Mouse (Mus musculus) T-helper 17 cell (primary cell): ENCODE measurements around the gene Nab2.

Source experiments
- in situ Hi-C, 2 experiments: fragments of 300-600 bp; cut with MboI, MseI; formaldehyde crosslinking; loops; 1 replicate in 1 of 2; 2 replicates in 1 of 2; pipeline ENCODE4 v1.15.1; 2025; ENCODE audit warnings: high pct_unique_total_duplicates in 2 of 2

The Nab2 gene

DNA sequence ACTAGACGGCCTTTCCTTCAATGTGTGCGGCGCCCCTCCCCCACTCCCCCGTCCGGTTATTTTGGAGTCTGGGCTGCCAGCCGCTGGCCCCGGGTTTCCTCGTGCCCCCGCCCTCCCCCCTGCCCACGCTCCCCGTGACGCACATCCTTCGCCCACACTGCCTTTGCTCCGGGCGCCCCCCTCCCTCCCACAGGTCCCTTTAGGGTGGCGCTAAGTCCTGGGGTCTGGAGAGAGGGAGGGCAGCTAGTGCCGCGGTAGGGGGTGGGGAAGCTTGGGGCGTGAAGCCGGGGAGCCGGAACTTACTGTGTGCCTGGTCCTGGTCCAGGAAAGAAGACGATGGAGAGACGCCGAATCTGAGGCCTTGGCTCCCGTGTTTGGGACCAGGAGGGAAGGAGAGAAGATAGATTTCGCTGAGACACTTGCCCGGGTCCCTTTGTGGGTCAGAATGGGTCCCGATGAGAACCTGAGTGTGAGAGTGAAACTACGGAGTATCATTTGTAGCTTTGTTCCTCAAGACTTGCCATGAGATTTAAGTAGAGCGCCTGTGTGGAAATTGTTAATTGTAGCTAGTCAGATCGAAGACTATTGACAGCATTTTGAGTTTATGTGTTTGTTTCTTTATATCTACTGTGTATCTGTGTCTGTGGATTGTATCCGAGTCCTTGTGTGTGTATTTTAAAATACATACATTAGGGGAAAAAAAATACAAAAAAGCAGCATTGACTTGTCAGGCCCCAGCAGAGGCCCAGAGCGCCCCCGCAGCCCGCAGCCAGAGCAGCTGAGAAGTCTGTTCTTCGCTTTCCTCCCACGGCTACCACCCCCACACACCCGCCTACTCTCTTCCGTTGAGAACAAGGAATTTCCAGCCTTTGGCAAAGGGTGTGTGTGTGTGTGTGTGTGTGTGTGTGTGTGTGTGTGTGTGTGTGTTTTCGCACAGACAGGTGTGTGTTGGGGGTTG lies at the start of gene Nab2:
Gene Nab2 (minus strand): TSS at position 476 of the 958 bp plus-strand sequence.
- in situ Hi-C loops = loop anchor here (25.0 kb wide), 2 partner anchors 819 to 894 kb away; partner anchors contain the start of genes Myl6 (in 1 of the 2), Myl6b (in 1 of the 2) and Pa2g4 (in 1 of the 2)

DNA sequence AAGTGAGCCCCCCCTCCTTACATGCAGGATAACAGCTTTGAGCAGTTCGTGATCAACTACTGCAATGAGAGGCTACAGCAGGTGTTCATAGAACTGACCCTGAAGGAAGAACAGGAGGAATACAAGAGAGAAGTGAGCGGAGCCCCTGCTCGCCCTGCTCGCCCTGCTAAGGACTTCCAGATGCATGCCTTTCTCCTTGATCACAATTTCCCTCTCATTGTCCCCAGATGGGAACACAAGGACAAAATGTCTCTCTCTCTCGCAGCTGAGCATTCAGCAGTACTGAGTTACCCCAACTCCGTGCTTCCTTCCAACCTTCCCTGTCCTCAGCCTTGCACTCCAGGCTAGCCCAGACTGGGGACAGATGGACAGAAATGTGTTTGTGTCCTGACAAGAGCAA lies 44.4 kb upstream of the Nab2 start:
- in situ Hi-C loops = no loop called here

DNA sequence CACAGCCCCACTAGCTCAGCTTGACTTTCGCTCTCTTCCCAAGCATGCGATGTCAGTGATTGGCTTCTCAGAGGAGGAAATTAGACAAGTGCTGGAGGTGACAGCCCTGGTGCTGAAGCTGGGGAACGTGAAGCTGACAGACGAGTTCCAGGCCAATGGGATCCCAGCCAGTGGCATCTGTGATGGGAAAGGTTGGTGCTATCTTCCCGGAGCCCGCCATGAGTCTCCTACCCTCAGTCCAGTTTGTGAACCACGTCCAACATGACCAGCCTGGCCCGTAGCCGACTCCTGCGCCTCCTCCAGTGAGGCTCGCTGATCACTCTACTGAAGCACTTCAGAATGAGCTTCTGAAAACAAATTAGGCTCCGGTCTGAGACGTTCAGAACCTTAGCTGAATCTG lies 42.0 kb upstream of the Nab2 start:
- in situ Hi-C loops = no loop called here

DNA sequence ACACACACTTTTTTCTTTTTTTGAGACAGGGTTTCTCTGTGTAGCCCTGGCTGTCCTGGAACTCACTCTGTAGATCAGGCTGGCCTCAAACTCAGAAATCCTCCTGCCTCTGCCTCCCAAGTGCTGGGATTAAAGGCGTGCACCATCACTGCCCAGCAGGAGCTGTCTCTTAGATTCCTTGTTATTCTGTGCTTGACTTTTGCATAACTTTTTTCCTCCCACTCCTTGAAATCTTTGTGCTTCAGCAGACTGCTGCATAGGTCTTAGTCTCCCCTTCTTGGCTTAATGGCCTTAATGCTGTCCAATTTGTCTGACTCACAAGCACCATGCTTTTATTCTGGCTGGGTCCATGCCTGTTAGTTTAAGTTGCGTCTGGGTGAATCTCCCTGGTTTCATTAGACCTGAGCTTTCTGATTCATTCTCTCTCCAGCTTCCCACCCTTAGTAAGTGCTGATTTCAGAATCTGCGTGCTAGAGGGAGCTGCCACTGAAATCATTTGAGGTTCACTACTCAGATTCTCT lies 40.5 kb upstream of the Nab2 start:
- in situ Hi-C loops = no loop called here

DNA sequence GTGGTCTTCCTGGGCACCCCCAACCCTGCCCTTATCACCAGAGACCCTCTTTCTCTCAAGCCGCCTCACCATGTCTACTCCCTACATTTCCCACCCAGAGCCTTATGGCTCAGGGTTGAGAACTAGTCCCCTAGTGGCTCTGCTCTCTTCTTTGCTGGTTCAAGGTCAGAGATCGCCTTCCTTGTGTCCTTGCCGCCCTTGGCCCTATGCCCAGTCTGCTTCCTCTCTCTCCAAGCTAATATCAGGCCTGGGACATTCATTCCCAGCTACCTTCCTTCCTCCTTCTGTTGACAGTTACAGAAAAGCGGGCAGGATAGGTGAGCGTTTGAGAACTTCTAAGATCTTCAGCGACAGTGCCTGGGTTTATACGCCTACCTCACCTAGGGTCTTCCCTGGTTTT lies 39.4 kb upstream of the Nab2 start:
- in situ Hi-C loops = no loop called here

DNA sequence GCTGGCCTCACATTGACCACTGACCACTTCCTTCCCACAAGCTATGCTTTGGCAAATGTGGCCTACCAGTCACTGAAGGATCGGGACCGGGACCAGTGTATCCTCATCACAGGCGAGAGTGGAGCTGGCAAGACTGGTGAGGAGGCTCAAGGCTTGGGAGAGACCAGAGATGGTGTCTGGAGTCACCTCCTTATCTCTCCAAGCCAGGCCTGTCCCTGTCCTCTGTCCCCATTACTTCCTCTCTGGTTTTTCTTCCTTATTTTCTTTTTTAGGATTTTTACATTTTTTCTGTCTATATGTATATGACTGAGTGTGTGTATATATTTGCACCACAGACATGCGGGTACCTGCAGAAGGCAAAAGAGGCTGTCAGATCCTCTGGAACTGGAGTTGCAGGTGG lies 37.4 kb upstream of the Nab2 start:
- in situ Hi-C loops = no loop called here

DNA sequence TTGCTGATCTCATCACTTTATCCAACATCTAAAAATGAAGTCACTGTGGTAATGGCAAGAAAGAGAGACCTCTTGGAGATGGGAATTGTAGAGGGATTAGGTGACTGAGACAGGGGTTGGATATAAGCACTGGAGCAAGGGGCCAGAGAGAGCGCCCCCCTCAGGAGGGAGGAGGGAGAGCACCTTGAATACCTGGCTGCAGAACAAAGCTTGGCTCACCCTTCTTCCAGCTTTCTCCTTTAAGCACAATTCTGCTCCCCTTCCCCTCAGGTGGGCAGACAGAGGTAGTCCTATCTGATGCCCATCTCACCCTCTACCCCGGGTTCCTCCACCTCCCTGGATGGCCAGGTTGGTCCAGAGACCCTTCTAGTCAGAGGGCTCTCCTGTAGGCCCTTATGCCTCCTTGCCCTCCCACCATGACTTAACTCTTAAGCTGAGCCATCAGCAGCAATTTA lies 36.4 kb upstream of the Nab2 start, which contains the start of gene Myo1a:
Gene Myo1a (plus strand): TSS at position 405 of the 455 bp plus-strand sequence.
- in situ Hi-C loops = no loop called here

DNA sequence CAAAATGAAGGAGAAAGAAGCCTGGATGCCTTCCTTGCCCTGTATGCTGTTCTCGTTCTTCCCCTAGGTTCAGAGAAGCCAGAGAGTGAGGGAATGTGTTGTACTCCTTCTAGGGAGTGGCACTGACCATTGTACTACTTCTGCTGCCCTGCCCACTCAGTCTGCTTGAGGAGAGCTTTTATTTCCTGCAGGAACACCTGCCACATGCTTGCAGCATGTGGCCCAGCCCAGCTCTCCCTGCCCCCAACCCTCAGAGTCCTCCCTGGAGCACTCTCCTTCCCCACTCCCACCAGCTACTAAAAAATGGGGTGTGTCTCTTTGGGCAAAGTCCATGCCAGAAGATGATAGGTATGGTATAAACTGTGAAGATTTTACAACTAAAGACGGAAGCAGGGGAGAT lies 35.9 kb upstream of the Nab2 start:
- in situ Hi-C loops = no loop called here

DNA sequence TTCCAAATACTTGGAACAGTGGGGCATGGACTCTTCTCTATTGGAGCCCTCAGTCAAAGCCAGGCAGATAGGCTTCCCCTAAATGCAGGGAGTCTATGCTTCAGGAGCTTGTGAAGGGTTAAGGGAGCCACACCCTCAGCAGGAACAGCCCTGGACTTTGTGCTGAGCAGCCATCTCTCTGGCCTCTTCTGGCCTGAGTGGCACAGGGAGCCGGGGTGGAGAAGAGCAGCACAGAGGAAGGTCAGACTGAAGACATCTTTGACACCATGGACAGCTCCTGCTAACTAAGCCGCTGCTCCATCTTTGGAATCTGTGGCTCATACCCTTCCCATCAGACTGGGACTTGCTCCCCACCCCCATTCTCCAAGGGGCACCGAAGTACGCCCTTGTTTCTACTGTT lies 34.9 kb upstream of the Nab2 start:
- in situ Hi-C loops = no loop called here

DNA sequence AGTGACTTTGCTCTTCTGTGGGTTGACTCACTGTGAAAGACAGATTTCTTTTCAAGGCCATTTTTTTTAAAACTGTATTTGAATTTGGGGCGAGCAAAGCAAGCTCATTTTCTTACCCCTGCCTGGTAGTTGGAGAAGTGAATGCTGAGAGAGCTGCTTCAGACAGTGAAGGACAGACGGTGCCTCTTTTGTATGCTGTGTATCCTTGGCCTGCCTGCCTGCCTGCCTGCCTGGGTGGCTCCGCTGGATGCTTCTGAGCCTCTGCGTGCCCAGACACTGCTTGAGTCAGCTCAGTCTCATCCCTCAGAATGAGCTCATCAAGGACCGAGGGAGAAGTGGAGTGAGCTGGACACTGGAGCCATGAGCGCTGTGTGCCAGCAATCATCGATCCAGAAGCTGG lies 30.6 kb upstream of the Nab2 start:
- in situ Hi-C loops = no loop called here

DNA sequence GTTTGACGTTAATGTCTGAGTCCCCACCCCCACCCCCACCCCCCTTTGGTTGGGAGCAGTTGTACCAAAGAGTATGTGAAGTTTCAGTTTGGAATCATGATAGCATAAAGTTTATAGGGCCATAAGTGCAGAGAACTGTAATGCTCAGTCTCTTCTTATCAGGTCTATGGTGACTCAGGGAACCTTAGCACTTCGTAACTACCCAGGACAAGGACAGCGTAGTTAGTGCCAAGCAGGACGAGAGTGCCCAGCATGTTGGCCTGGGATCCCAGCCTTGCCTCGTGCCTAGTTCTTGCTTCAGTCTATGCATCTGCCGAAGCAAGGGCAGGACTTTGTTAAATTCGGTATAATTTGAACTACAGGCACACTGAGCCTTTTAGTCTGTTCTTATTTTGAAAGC lies 27.4 kb upstream of the Nab2 start:
- in situ Hi-C loops = no loop called here

DNA sequence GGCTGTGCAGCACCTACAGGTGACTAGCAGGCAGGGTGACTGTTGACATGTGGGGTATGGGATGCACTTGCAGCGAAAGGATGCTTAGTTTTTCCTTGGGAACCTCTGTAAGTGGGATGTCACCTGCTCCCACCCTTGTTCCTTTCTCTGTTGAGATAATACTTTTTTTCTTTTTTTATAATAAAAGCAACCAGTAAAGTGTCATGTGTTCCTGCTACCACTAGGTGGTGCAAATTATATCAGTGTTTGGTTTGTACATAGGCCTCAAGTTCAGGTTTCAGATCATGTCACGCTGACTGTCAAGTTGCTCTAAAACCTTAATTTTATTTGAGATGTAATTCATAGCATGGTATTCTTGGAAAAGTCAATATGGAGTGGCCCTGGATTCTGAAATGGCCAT lies 26.3 kb upstream of the Nab2 start:
- in situ Hi-C loops = no loop called here

DNA sequence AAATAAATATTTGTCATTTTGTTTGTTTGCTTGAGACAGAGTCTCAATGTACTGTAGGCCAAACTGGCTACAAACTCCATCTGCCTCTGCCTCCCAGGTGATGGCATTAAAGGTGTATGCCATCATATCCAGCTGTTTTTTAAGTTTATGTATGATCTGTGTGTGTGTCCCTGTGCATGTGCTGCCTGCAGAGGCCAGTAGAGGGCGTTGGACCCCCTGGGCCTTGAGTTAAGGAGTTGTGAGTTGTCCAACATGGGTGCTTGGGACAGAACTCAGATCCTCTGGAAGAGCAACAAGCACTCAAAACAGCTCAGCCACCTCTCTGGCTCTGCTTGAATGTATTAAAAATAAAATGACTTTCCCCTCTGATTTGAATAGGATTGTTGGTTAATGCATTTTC lies 22.7 kb upstream of the Nab2 start:
- in situ Hi-C loops = no loop called here

DNA sequence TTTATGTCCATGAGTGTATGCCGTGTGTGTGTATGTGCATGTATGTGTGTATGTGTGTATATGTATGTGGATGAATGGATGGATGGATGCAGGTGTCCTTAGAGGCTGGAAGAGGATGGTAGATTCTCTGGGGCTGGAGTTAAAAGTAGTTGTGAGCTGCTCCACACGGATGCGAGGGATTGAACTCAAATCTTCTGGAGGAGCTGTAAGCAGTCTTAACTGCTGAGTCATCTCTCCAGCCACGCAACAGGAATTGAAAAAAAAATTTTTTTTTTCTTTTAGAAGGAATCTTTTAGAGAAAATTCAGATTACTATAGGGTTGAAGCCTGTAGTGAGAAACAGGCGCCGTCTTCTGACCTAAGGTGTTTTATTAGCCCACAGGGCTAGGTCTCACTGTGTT lies 14.5 kb upstream of the Nab2 start:
- in situ Hi-C loops = no loop called here

DNA sequence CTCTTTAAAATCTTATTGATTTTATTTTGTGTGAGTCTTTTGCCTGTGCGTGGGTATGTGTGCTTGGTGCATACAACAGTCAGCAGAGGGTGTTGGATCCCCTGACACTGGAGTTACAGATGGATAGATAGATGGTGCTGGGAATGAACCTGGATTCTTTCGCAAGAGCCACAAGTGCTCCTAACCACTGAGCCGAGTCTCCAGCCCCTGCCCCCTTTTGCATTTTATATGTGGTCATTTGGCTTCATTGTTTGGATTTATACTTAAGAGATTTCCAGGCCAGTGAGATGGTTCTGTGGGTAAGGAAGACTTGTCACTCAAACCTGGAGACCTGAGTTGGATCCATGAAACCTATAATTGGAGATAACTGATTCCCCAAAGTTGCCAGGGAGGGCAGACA lies 11.5 kb upstream of the Nab2 start:
- in situ Hi-C loops = loop anchor here in 1 of 2 experiments (5.0 to 10.0 kb wide), 2 partner anchors 62 to 615 kb away; partner anchors contain the start of genes Cdk4 and March9

DNA sequence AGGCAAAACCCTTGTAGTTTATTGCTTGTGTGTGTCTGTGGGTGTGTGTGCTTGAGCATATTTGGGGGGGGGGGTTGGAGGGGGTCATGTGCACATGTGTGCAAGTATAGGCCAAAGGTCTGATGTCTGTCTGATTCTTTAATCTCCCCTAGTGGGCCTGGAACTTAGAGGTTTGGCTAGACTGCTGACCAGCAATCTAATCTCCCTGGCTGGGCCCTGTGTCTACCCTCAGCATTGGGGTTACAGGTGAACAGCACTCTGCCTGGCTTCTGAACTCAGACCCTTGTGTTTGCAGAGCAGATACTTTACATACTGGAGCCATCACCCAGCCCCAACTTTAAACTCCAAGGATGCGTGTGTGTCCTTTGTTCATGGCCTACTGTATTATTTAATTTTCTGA lies 10.8 kb upstream of the Nab2 start:
- in situ Hi-C loops = loop anchor here in 1 of 2 experiments (5.0 to 10.0 kb wide), 2 partner anchors 63 to 614 kb away; partner anchors contain the start of genes Cdk4 and March9

DNA sequence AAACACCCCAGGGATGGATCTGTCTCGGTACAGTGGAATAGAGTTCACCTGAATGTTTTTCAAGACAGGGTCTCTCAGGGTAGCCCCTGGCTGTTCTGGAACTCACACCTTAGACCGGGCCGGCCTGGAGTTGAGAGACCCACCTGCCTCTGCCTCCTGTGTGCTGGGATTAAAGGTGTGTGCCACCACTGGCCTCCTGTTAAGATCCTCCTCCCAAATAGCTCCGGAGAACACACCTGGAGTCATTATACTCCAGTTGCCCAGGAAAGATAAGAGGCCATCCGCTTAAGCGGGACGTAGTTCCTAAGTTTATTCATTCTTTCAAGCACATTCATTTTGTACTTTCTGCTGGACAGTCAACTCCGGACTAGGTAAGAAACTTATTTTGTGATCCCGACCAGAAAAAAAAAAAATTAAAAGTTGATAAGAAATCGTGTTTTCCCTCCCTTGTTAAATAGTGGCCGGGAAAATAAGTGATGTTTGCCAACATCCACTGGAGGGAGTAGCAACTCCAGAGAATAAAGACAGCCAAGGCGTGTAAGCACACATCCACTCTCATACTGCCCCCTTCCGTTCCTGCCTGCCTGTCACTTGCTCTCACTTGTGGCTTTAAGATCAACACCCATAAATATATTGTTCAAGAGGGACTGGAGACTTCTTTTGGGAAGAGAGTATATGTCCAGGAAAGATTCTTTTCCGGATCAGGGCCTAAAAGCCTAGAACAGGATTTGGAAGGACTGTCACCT lies 9.4 kb upstream of the Nab2 start:
- in situ Hi-C loops = loop anchor here in 1 of 2 experiments (5.0 to 10.0 kb wide), 2 partner anchors 65 to 613 kb away; partner anchors contain the start of genes Cdk4 and March9

DNA sequence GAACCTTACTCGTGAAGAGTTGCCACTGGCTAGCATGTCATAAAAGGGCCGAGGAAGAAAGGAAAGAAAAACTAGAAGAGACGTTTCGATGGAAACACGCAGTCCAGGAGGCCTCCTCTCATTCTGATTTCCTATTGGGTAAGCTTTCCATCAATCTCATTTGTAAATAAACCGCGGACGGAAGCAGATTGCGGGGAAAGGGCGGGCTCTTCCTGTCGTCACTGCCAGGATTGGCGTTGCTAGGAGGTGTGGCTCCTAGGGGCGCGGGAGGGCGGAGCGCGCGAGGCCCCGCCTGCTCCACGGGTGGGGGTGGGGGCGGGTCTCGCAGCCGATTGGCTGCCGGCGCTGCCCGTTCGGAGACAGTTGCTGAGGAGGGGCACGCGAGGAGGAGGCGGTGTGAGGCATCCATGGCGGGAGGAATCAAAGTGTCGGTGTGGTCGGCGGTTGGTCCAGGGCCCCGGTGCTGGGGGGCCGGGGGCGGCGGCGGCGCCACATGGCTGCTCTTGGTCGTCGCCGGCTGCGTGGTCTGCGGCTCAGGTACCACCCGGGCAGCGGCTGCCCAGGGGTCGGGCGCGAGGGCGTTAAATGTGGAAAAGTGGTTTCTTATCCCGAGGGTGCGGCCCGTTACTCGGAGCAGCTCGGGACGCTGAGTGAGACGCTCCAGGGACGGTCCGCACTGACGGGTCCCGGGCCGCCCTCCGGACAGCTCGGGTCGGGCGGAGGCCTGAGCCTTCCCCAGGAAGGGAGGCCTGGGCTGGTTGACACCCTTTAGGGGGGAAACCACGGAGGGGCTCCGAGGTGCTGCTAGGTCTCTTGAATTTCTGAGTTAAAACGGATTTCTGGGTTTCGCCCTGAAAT lies 8.6 kb upstream of the Nab2 start:
- in situ Hi-C loops = loop anchor here in 1 of 2 experiments (5.0 to 10.0 kb wide), 2 partner anchors 65 to 612 kb away; partner anchors contain the start of genes Cdk4 and March9

DNA sequence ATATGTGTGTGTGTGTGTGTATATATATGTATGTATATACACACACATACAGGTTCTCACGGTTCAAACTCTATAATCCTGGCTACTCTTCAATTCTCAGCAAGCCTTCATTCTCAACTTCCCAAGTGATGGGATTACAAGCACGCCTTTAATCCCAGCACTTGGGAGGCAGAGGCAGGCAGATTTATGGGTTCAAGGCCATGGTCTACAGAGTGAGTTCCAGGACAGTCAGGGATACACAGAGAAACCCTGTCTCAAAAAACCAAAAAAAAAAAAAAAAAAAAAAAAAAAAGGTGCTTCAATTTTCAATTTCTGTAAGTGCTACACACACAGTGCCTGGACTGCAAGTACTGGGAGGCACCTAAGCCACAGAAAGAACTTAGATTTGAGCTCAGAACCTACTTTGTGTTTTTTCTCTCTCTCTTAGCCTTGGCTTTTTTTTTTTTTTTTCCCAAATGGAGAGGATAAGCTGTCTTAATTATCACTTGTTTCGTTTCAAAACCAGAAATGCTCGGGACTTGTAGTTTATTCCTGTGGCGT lies 7.6 kb upstream of the Nab2 start:
- in situ Hi-C loops = loop anchor here in 1 of 2 experiments (5.0 to 10.0 kb wide), 2 partner anchors 66 to 611 kb away; partner anchors contain the start of genes Cdk4 and March9
